Mouse (Mus musculus): ENCODE results near the gene Ppp1r15b. TPM values are rescaled to one million over a fixed set of nuclear protein-coding genes. Genes with fewer than 3 reads are reported as not detected.

Ppp1r15b gene
- polyA plus RNA-seq (2015; fragmentation: Nextera tagmentation; extraction: Ambion mirVana), result 15.5 and 16.5 TPM in 2 replicates

GRCm38 (mm10) chr1:133130638-133131560, at the start of gene Ppp1r15b:
Gene Ppp1r15b (plus strand): TSS chr1:133131143.

DNA sequence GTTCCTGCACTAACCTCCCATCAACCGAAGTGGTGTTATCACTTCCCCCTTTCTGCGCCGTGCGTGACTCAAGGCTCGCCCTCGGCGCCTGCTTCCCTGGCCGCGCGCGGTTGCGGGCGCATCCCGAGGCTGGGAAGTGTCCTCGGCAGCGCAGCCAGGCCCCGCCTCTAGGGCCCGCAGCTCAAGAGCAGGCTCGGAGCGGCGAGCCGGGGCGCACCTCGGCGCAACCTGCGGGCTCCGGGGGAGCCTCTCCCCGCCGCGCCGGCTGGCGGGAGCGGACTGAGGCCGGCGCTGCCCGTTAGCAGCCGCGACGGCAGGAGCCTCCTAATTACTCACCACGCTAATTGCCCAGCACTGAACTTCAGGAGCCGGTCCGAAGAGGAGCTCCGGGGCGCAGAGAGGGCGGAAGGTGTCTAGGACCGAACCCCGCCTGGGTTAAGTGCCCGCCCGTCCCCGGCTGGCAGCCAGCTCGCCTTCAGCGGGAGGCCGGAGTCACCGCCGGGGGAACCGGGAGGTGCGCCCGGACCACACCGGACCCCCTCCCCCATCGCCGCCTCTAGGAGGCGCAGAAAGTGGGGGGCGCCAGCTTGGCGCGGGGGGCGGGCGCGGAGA, 33.0 kb downstream of the Ppp1r15b start, which contains the start of gene Plekha6:
Plekha6 (plus strand) TSS at position 391 of the 612 bp plus-strand sequence.

Other genes starting within 250 kb of the Ppp1r15b start
- gene Mdm4, start 100.6 kb upstream of the Ppp1r15b start, polyA plus RNA-seq (2015; fragmentation: Nextera tagmentation; extraction: Ambion mirVana), result 24.2 and 25.6 TPM in 2 replicates
- 6.9 TPM in 2 replicates for gene Pik3c2b, start 85.5 kb upstream of the Ppp1r15b start, polyA plus RNA-seq (2015; fragmentation: Nextera tagmentation; extraction: Ambion mirVana)
- 12.3 and 15.8 TPM in 2 replicates for gene Plekha6, start 33.1 kb downstream of the Ppp1r15b start, polyA plus RNA-seq (2015; fragmentation: Nextera tagmentation; extraction: Ambion mirVana)
- not detected in 2 replicates for gene Golt1a, start 178.7 kb downstream of the Ppp1r15b start, polyA plus RNA-seq (2015; fragmentation: Nextera tagmentation; extraction: Ambion mirVana)
- gene Kiss1, start 190.7 kb downstream of the Ppp1r15b start, polyA plus RNA-seq (2015; fragmentation: Nextera tagmentation; extraction: Ambion mirVana), result 0.70 TPM in 1 of 2 replicates, not detected in the other
- 0.77 and 1.1 TPM in 2 replicates for gene Ren1, start 219.4 kb downstream of the Ppp1r15b start, polyA plus RNA-seq (2015; fragmentation: Nextera tagmentation; extraction: Ambion mirVana)
- 27.7 and 31.1 TPM in 2 replicates for gene Etnk2, start 232.4 kb downstream of the Ppp1r15b start, polyA plus RNA-seq (2015; fragmentation: Nextera tagmentation; extraction: Ambion mirVana)